In genomic region chr16:91962894-91963555, GRCm38 (mm10) we compare ENCODE assay signal across 7 mouse cellular contexts.
DNase-seq lines count a peak whose midpoint lies in the region; ATAC-seq and TF ChIP-seq lines count a peak whose summit lies in the region.

No protein-coding gene starts in this region.

- peak overlapping the region; percentile 49 for H3ac ChIP-seq in C2C12 (ENCODE audit: control insufficient read depth, insufficient read length, low read depth)

- peaks cover 1% of the 10 kb centered on the region for H3K79me3 ChIP-seq in C2C12 (ENCODE audit: low read depth)

- peak overlapping the region; percentile 65 for H3K27ac ChIP-seq in hindbrain, embryonic 11.5 days (ENCODE audit: low read depth, low read length)
- H3K27ac ChIP-seq in neural tube, embryonic 15.5 days (replicated peaks): peak overlapping the region; percentile 85

- 47% methylated on average over 14 of the region's 14 CpGs for WGBS in hindbrain, embryonic 11.5 days
- WGBS in neural tube, embryonic 15.5 days: 13% methylated on average over 14 of the region's 14 CpGs

- peak; percentile 80 for DNase-seq in hindbrain, embryonic 11.5 days (ENCODE audit: low spot score)
- peak; percentile 50 to 68 for DNase-seq in layer of hippocampus, postnatal 10 days (ENCODE audit: low spot score in 2 of 2)
- no peak for DNase-seq in thymus, postnatal 36 days
- no peak for DNase-seq in spleen, postnatal 14 days (ENCODE audit: low spot score in 2 of 2)

- H3K4me2 ChIP-seq in hindbrain, embryonic 11.5 days (replicated peaks; ENCODE audit: low read depth, low read length): peak overlapping the region; percentile 20; the same call in 1 of the 2 replicates
- H3K4me2 ChIP-seq in neural tube, embryonic 15.5 days: peak overlapping the region; percentile 45

- H3K4me3 ChIP-seq in C2C12 (ENCODE audit: insufficient read depth, poor library complexity, severe bottlenecking): no peak overlapping the region
- H3K4me3 ChIP-seq in hindbrain, embryonic 11.5 days (ENCODE audit: low read depth, low read length): no peak overlapping the region
- no peak overlapping the region for H3K4me3 ChIP-seq in neural tube, embryonic 15.5 days (replicated peaks)

- H3K27me3 ChIP-seq in C2C12 (ENCODE audit: control insufficient read depth, insufficient read depth, insufficient read length): no peaks in the 10 kb centered on the region
- no peaks in the 10 kb centered on the region for H3K27me3 ChIP-seq in hindbrain, embryonic 11.5 days (ENCODE audit: control insufficient read depth, insufficient read depth, low read length)
- no peaks in the 10 kb centered on the region for H3K27me3 ChIP-seq in neural tube, embryonic 15.5 days (replicated peaks)

- no peaks in the 10 kb centered on the region for H3K9me3 ChIP-seq in hindbrain, embryonic 11.5 days (ENCODE audit: control insufficient read depth, low read length)
- H3K9me3 ChIP-seq in neural tube, embryonic 15.5 days (replicated peaks): no peaks in the 10 kb centered on the region

- peak; percentile 62 for ATAC-seq in CD4-positive, CD25-positive, alpha-beta regulatory T cell, adult 4 months
- ATAC-seq in hindbrain, embryonic 11.5 days (ENCODE audit: low FRiP score): peak; percentile 93
- peak; percentile 96 for ATAC-seq in neural tube, embryonic 15.5 days (ENCODE audit: low FRiP score)

- no peak for TF ChIP-seq CTCF in C2C12 (IDR thresholded peaks at IDR 0.05; ENCODE audit: control insufficient read depth, insufficient read depth, insufficient read length)

- 0 out of 2 replicates have a peak overlapping the region, but pooled peaks have one; percentile 3 for H3K9ac ChIP-seq in hindbrain, embryonic 11.5 days (ENCODE audit: low read depth, low read length)
- 0 out of 2 replicates have a peak overlapping the region, but pooled peaks have one; percentile 21 for H3K9ac ChIP-seq in neural tube, embryonic 15.5 days (replicated peaks)

- H3K36me3 ChIP-seq in C2C12 (ENCODE audit: control insufficient read depth, insufficient read depth): no peaks in the 10 kb centered on the region
- H3K36me3 ChIP-seq in hindbrain, embryonic 11.5 days (ENCODE audit: control insufficient read depth, insufficient read depth, low read length): no peaks in the 10 kb centered on the region
- H3K36me3 ChIP-seq in neural tube, embryonic 15.5 days: no peaks in the 10 kb centered on the region

- H3K79me2 ChIP-seq in C2C12 (ENCODE audit: control insufficient read depth, insufficient read depth): peaks cover 10% of the 10 kb centered on the region

- peaks cover 2% of the 10 kb centered on the region for H3K4me1 ChIP-seq in hindbrain, embryonic 11.5 days (replicated peaks; ENCODE audit: control insufficient read depth, insufficient read depth, low read length)
- H3K4me1 ChIP-seq in neural tube, embryonic 15.5 days: peaks cover 27% of the 10 kb centered on the region

TF ChIP-seq in C2C12, 6 proteins besides CTCF, POLR2A, EP300 and RAD21:
- TF ChIP-seq MYOG (IDR thresholded peaks at IDR 0.05; ENCODE audit: control insufficient read depth, extremely low read depth, insufficient read length): no peak
- TF ChIP-seq MAX (IDR thresholded peaks at IDR 0.05): no peak
- TF ChIP-seq USF1 (IDR thresholded peaks at IDR 0.05; ENCODE audit: low read depth): no peak
- no peak for TF ChIP-seq MYOD1 (IDR thresholded peaks at IDR 0.05; ENCODE audit: control insufficient read depth, insufficient read length, low read depth)
- no peak for TF ChIP-seq CEBPB (IDR thresholded peaks at IDR 0.05; ENCODE audit: low read depth)
- no peak for TF ChIP-seq FOSL1 (IDR thresholded peaks at IDR 0.05; ENCODE audit: insufficient read depth, low read length, poor library complexity, severe bottlenecking)

Comparison
In these comparisons a context has a peak if more than half of its experiments do, and no peak if none do; other contexts are left out.
1. DNase-seq: peak in hindbrain, embryonic 11.5 days (single experiment) and layer of hippocampus, postnatal 10 days (2 of 2); none in thymus, postnatal 36 days (0 of 2) and spleen, postnatal 14 days (0 of 2).
2. Peak in every context shown above with its lines, with median percentiles within 50 percentile points of each other: ATAC-seq.